Mouse (Mus musculus) cortical plate, adult 2 months (tissue): ENCODE results near the gene Tmem126a.
A peak's percentile ranks its signal among the peaks of the same experiment; 100 is the strongest.

ENCODE experiments used
- CTCF ChIP-seq: fragments of 200-500 bp; IDR thresholded peaks from 2 replicates; pipeline ENCODE4 v1.5.1; 2011; ENCODE audit warnings: mild to moderate bottlenecking, control low read depth, low read length; ENCODE audit not compliant: insufficient read depth; ENCODE audit errors: extremely low read depth
- POLR2A ChIP-seq: fragments of 200-500 bp; IDR thresholded peaks from 2 replicates; pipeline ENCODE4 v1.6.1; 2011; ENCODE audit warnings: mild to moderate bottlenecking, low read length, control low read depth; ENCODE audit not compliant: insufficient read depth; ENCODE audit errors: extremely low read depth

- TF ChIP-seq POLR2A, result 0 out of 2 replicates have a peak, but pooled peaks have one; percentile 7
- TF ChIP-seq CTCF, result no peak
Observed at GRCm38 (mm10) chr7:90443101-90444091, 13.6 kb downstream of the Tmem126a start.
